Mouse (Mus musculus) hindbrain, postnatal 0 days (tissue): ENCODE measurements around the gene Prkcg. TPM values are rescaled to one million over a fixed set of nuclear protein-coding genes. Genes with fewer than 3 reads are reported as not detected.

Source experiments
- ATAC-seq: fragments of 200-750 bp; cut with Nextera tagmentation; 2 replicates; pipeline ENCODE4 v1.8.0; 2017; ENCODE audit warnings: mild to moderate bottlenecking, moderate TSS enrichment, moderate library complexity
- DNase-seq: peaks from one replicate; pipeline ENCODE4 v3.0.0-alpha.2; 2015; ENCODE audit warnings: low spot score
- H3K27ac ChIP-seq: fragments of 300-500 bp; sonication (generic); 2 replicates; pipeline ENCODE4 v1.5.1; 2014; ENCODE audit warnings: mild to moderate bottlenecking
- H3K27me3 ChIP-seq: fragments of 300-500 bp; sonication (generic); 2 replicates; pipeline ENCODE4 v1.6.1; 2014; ENCODE audit warnings: low read length, mixed read lengths; ENCODE audit not compliant: insufficient read depth
- H3K36me3 ChIP-seq: fragments of 300-500 bp; sonication (generic); 2 replicates; pipeline ENCODE4 v1.6.1; 2014; ENCODE audit warnings: low read length, mixed read lengths; ENCODE audit not compliant: insufficient read depth
- H3K4me1 ChIP-seq: fragments of 300-500 bp; sonication (generic); 2 replicates; pipeline ENCODE4 v1.6.1; 2014; ENCODE audit warnings: antibody characterized with exemption, low read length, mixed read lengths; ENCODE audit not compliant: insufficient read depth
- H3K4me2 ChIP-seq: fragments of 300-500 bp; sonication (generic); 2 replicates; pipeline ENCODE4 v1.6.1; 2014; ENCODE audit warnings: low read depth, mild to moderate bottlenecking, low read length, moderate library complexity, mixed read lengths
- H3K4me3 ChIP-seq: fragments of 300-500 bp; sonication (generic); 2 replicates; pipeline ENCODE4 v1.5.1; 2014; ENCODE audit warnings: low read length
- H3K9ac ChIP-seq: fragments of 300-500 bp; sonication (generic); replicated peaks from 2 replicates; pipeline ENCODE4 v1.6.1; 2014; ENCODE audit warnings: mild to moderate bottlenecking, low read length, moderate library complexity, mixed read lengths
- H3K9me3 ChIP-seq: fragments of 300-500 bp; sonication (generic); 2 replicates; pipeline ENCODE4 v1.6.1; 2016; ENCODE audit warnings: low read length, mixed read lengths
- CTCF ChIP-seq: IDR thresholded peaks from 2 replicates; pipeline ENCODE4 v1.5.1; 2016; ENCODE audit warnings: antibody characterized with exemption, control low read depth, low read depth
- WGBS: fragments of 180-500 bp; shearing (Covaris S2); extraction: QIAGEN DNeasy Blood & Tissue Kit; methylation state at CpG from one replicate; pipeline ENCODE4 v1.1.7; 2014; 5-methylcytosine and 5-hydroxymethylcytosine counted together
- polyA plus RNA-seq: library from polyadenylated mRNA; unstranded; fragments of >200 nt; fragmentation: Nextera tagmentation; extraction: Ambion mirVana; gene quantifications from 2 replicates; pipeline ENCODE4 v1.2.1, GENCODE M21; 2015
- total RNA-seq: library from RNA; depleted of rRNA; stranded (reverse); fragments of >200 nt; gene quantifications from 2 replicates; pipeline ENCODE4 v1.2.3, GENCODE M21; 2014

Gene Prkcg
- total and polyA plus RNA-seq, 2 experiments from 2014 or later: 4.2 to 8.0 TPM

DNA sequence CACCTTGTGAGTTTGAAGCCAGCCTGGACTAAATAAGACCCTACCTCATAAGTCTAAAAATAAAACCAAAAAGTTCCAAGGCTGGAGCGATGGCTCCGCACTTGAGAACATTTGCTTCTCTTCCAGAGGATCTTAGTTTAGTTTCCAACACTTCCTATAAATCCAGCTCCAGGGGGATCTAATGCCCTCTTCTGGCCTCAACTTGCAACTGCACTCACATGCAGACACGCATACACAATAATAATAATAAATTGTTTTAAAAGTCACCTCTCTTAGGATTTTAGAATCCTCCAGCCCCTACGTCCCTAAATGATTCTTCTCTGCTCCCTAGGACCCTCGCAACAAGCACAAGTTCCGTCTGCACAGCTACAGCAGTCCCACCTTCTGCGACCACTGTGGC lies 21.3 kb downstream of the Prkcg start:
- no peaks in the 10 kb centered on the region for H3K4me1 ChIP-seq
- DNase-seq (no peak), ATAC-seq (no peak)

DNA sequence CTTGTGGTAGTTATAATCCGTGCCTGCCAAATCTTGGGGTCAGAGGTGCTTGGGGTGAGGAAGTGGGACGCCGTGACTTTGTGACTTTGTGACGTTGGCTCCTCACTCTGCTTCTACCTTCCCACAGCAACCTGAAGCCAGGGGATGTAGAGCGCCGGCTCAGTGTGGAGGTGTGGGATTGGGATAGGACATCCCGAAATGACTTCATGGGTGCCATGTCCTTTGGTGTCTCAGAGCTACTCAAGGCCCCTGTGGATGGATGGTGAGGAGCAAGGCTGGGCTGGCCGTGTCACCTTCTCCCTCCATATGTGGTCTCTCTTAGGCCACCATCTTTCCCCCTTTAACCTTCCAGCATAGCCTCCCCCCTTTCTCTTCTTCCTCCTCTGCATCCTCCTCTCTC lies 24.6 kb downstream of the Prkcg start:
- H3K36me3 ChIP-seq: no peaks in the 10 kb centered on the region
- H3K4me3 ChIP-seq: no peak overlapping the region
- no peak for TF ChIP-seq CTCF
- H3K4me2 ChIP-seq: no peak overlapping the region
- no peaks in the 10 kb centered on the region for H3K4me1 ChIP-seq
- H3K9me3 ChIP-seq: no peaks in the 10 kb centered on the region
- no peak overlapping the region for H3K27ac ChIP-seq
- ATAC-seq (no peak), DNase-seq (no peak)
- WGBS: 84% methylated on average over 8 of the region's 8 CpGs
- H3K27me3 ChIP-seq: no peaks in the 10 kb centered on the region
- no peak overlapping the region for H3K9ac ChIP-seq

More for the DNA sequence above, 21.3 kb downstream of the Prkcg start:
- WGBS: 96% methylated on average over 7 of the region's 7 CpGs
- Histone ChIP-seq H3K9ac (no peak overlapping the region), H3K36me3 (no peaks in the 10 kb centered on the region), H3K4me2 (no peak overlapping the region), H3K4me3 (no peak overlapping the region), H3K27ac (no peak overlapping the region), H3K9me3 (no peaks in the 10 kb centered on the region), H3K27me3 (no peaks in the 10 kb centered on the region)
- TF ChIP-seq CTCF: 0 out of 2 replicates have a peak, but pooled peaks have one; percentile 13

DNA sequence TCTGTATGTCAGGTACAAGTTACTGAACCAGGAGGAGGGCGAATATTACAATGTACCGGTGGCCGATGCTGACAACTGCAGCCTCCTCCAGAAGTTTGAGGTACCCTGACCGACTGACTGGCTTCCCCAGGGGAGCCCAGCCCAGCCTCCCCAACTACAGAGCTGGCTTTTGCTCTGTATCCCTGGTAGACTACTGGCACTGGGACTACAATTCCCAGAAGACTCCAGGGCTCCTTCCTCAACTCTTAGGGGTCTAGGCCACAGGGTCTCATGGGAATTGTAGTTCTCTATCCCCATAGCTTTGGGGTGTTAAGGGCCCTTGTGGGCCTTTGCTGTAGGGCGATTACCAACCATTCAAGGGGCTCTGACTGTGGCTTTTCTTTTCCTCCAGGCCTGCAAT lies 25.1 kb downstream of the Prkcg start:
- H3K4me2 ChIP-seq: no peak overlapping the region
- no peak overlapping the region for H3K9ac ChIP-seq
- WGBS: 74% methylated on average over 5 of the region's 5 CpGs
- no peak overlapping the region for H3K27ac ChIP-seq
- no peak overlapping the region for H3K4me3 ChIP-seq
- DNase-seq: peak; percentile 57
- H3K27me3 ChIP-seq: no peaks in the 10 kb centered on the region
- no peak for TF ChIP-seq CTCF
- peak; percentile 61; the same call in 1 of the 2 replicates for ATAC-seq
- H3K9me3 ChIP-seq: no peaks in the 10 kb centered on the region
- H3K36me3 ChIP-seq: no peaks in the 10 kb centered on the region
- H3K4me1 ChIP-seq: no peaks in the 10 kb centered on the region

DNA sequence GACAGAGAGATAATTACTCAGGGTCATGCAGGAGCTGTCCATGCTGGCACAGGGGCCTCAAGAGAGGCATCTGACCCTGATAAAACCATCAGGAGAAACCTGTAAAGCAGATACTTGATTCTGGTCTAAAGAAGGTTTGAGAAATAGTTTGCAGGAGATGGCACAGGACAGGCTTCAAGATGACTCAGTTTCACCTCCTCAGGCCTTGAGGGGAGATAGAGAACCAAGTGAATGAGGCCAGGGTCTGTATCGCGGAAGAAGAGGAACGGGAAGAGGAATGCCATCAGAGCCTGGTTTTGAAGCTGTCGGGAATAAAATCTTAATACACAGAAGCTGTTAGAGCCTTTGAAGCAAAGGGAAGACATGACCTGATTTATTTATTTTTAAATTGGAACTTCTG lies 28.7 kb downstream of the Prkcg start:
- Histone ChIP-seq H3K4me2 (no peak overlapping the region), H3K36me3 (no peaks in the 10 kb centered on the region), H3K27ac (no peak overlapping the region), H3K9ac (no peak overlapping the region), H3K9me3 (no peaks in the 10 kb centered on the region), H3K4me1 (no peaks in the 10 kb centered on the region), H3K4me3 (no peak overlapping the region), H3K27me3 (no peaks in the 10 kb centered on the region)
- ATAC-seq (no peak), DNase-seq (no peak)
- WGBS: 38% methylated on average over 4 of the region's 4 CpGs
- TF ChIP-seq CTCF: no peak

DNA sequence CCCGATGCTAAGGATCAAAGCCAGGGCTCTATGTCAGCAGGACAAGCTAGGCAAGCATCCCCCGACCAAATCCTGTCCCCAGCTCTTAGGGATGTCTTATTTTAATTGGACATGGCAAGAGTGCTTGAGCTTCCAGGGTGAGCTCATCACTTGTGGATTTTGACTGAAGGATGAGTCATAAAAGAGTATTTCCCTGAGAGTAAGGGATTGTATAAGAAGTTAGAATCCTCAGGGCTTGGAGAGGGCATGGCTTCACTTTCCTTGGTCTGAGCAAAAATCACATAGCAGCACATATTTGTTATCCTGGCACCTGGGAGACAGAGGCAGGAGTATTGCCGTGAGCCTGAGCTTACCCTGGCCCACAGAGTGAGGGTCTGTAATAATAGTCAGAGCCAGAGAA lies 31.9 kb downstream of the Prkcg start:
- Histone ChIP-seq H3K27ac (no peak overlapping the region), H3K9ac (no peak overlapping the region), H3K4me3 (no peak overlapping the region), H3K4me2 (no peak overlapping the region), H3K9me3 (no peaks in the 10 kb centered on the region), H3K27me3 (no peaks in the 10 kb centered on the region), H3K36me3 (no peaks in the 10 kb centered on the region), H3K4me1 (no peaks in the 10 kb centered on the region)
- DNase-seq (no peak), ATAC-seq (no peak)
- TF ChIP-seq CTCF: no peak
- 73% methylated on average over 3 of the region's 3 CpGs for WGBS

DNA sequence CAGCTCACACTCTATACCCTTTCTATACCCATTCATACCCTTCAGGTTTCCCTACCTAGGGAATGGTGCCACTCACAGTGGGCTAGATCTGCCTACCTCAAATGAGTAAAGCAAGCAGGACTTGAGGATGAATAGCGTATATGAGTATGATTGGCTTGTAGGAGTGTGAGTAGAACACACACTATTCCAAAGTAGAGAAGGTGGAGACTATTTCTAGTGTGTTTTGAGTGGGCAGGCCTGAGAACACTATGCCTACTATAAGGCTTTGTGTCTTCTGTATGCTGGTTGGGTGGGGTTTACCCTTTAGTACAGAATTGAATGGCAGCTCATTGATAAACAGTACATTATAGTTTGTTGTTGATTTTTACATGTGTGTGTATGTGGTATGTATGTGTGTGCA lies 34.8 kb downstream of the Prkcg start:
- Histone ChIP-seq H3K27me3 (no peaks in the 10 kb centered on the region), H3K4me1 (no peaks in the 10 kb centered on the region), H3K9me3 (no peaks in the 10 kb centered on the region), H3K9ac (no peak overlapping the region), H3K27ac (no peak overlapping the region), H3K36me3 (no peaks in the 10 kb centered on the region; the same call in 1 of the 2 replicates), H3K4me2 (no peak overlapping the region), H3K4me3 (no peak overlapping the region)
- no peak for ATAC-seq
- TF ChIP-seq CTCF: no peak
- DNase-seq: no peak
- WGBS: 85% methylated on average over 1 of the region's 1 CpGs

DNA sequence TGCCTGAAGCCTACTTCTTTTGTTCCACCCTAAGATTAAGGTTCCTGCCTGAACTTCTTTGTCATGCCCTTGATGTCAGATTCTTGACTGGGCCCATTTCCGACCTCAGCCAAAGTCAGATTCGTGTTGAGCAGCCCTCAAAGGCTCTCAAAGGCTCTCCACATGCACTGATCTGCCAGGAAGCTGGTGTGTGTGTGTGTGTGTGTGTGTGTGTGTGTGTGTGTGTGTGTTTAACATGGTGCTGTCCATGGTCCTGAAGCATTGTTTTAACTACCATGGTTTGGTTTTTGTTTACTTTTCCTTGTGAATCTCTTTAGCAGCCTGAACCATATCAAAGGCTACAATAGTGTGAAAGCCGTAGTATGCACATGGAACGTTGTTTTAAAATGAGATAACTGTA lies 39.0 kb downstream of the Prkcg start:
- Histone ChIP-seq H3K9me3 (no peaks in the 10 kb centered on the region), H3K36me3 (no peaks in the 10 kb centered on the region; the same call in 1 of the 2 replicates), H3K27ac (no peak overlapping the region), H3K27me3 (no peaks in the 10 kb centered on the region), H3K9ac (no peak overlapping the region), H3K4me1 (no peaks in the 10 kb centered on the region), H3K4me3 (no peak overlapping the region), H3K4me2 (no peak overlapping the region)
- no peak for TF ChIP-seq CTCF
- ATAC-seq (no peak), DNase-seq (no peak)
- 84% methylated on average over 4 of the region's 4 CpGs for WGBS
